Mouse (Mus musculus) liver, embryonic 15.5 days (tissue): Measurements from ENCODE around the gene Grm2. TPM values are rescaled to one million over a fixed set of nuclear protein-coding genes. Genes with fewer than 3 reads are reported as not detected.

ENCODE experiments used
- ATAC-seq: fragments of 200-750 bp; cut with Nextera tagmentation; 2 replicates; pipeline ENCODE4 v1.8.0; 2017; ENCODE audit warnings: moderate number of reproducible peaks, mild to moderate bottlenecking, moderate library complexity; ENCODE audit not compliant: insufficient read depth
- H3K27ac ChIP-seq: fragments of 300-500 bp; sonication (generic); replicated peaks from 2 replicates; pipeline ENCODE4 v1.5.1; 2015; ENCODE audit warnings: mild to moderate bottlenecking, inconsistent platforms
- H3K27me3 ChIP-seq: fragments of 300-500 bp; sonication (generic); 2 replicates; pipeline ENCODE4 v1.6.1; 2015; ENCODE audit warnings: mild to moderate bottlenecking, inconsistent platforms
- H3K36me3 ChIP-seq: fragments of 300-500 bp; sonication (generic); replicated peaks from 2 replicates; pipeline ENCODE4 v1.6.1; 2015; ENCODE audit warnings: moderate library complexity, mild to moderate bottlenecking, inconsistent platforms
- H3K4me1 ChIP-seq: fragments of 300-500 bp; sonication (generic); replicated peaks from 2 replicates; pipeline ENCODE4 v1.6.1; 2015; ENCODE audit warnings: inconsistent platforms
- H3K4me2 ChIP-seq: fragments of 300-500 bp; sonication (generic); 2 replicates; pipeline ENCODE4 v1.6.1; 2015; ENCODE audit warnings: moderate library complexity, mild to moderate bottlenecking, inconsistent platforms
- H3K4me3 ChIP-seq: fragments of 300-500 bp; sonication (generic); replicated peaks from 2 replicates; pipeline ENCODE4 v1.5.1; 2015; ENCODE audit warnings: mild to moderate bottlenecking, inconsistent platforms
- H3K9ac ChIP-seq: fragments of 300-500 bp; sonication (generic); 2 replicates; pipeline ENCODE4 v1.6.1; 2015; ENCODE audit warnings: moderate library complexity, mild to moderate bottlenecking, inconsistent platforms
- H3K9me3 ChIP-seq: fragments of 300-500 bp; sonication (generic); replicated peaks from 2 replicates; pipeline ENCODE4 v1.6.1; 2016; ENCODE audit warnings: inconsistent platforms
- WGBS: fragments of 180-500 bp; shearing (Covaris S2); methylation state at CpG from one replicate; pipeline ENCODE4 v1.1.7; 2015; ENCODE audit warnings: mixed read lengths; ENCODE audit not compliant: insufficient replicate concordance; 5-methylcytosine and 5-hydroxymethylcytosine counted together
- polyA plus RNA-seq: library from polyadenylated mRNA; unstranded; fragments of >200 nt; fragmentation: Nextera tagmentation; extraction: Ambion mirVana; gene quantifications from 2 replicates; pipeline ENCODE4 v1.2.1, GENCODE M21; 2015

Gene Grm2
- polyA plus RNA-seq, 1 experiment from 2014 or later: not detected

DNA sequence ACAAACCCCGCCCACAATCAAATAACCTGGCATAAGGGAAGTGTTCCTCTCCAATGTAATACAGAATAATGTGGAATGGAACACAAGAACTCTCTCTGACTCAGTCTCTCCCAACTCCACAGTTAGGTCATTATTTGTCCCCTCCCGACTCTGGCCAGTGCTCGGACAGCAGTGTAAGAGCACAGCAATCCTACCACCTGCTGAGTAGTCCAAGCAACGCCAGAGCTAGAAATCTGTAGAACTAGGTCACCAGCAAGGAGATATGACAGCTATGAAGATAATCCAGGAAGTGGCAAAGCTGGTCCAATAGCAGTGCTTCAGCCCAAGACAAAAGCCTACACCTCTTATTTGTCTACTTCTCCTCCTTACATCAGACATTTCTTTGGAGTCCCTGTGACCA lies 20.7 kb upstream of the Grm2 start:
- Histone ChIP-seq H3K9me3 (no peaks in the 10 kb centered on the region), H3K4me1 (peaks cover 14% of the 10 kb centered on the region; the same call in 1 of the 2 replicates), H3K4me3 (no peak overlapping the region), H3K27ac (no peak overlapping the region), H3K9ac (no peak overlapping the region), H3K4me2 (no peak overlapping the region), H3K27me3 (no peaks in the 10 kb centered on the region), H3K36me3 (peaks cover 19% of the 10 kb centered on the region; the same call in 1 of the 2 replicates)
- ATAC-seq: no peak
- WGBS: 67% methylated on average over 4 of the region's 4 CpGs

- Histone ChIP-seq H3K36me3 (peaks cover 19% of the 10 kb centered on the region; the same call in 1 of the 2 replicates), H3K27me3 (no peaks in the 10 kb centered on the region), H3K4me1 (peaks cover 14% of the 10 kb centered on the region; the same call in 1 of the 2 replicates), H3K4me3 (no peak overlapping the region), H3K9me3 (no peaks in the 10 kb centered on the region), H3K27ac (no peak overlapping the region), H3K4me2 (no peak overlapping the region), H3K9ac (no peak overlapping the region)
- WGBS: 69% methylated on average over 9 of the region's 9 CpGs
- ATAC-seq: no peak
Measured at GRCm38 (mm10) chr9:106675965-106676364, 20.1 kb upstream of the Grm2 start.

- Histone ChIP-seq H3K36me3 (peaks cover 19% of the 10 kb centered on the region; the same call in 1 of the 2 replicates), H3K4me1 (peaks cover 14% of the 10 kb centered on the region; the same call in 1 of the 2 replicates), H3K4me3 (no peak overlapping the region), H3K27ac (no peak overlapping the region), H3K9me3 (no peaks in the 10 kb centered on the region), H3K9ac (no peak overlapping the region), H3K27me3 (no peaks in the 10 kb centered on the region), H3K4me2 (no peak overlapping the region)
- ATAC-seq: peak; percentile 38; the same call in 1 of the 2 replicates
- 0% methylated on average over 1 of the region's 1 CpGs for WGBS
Measured at GRCm38 (mm10) chr9:106675480-106675879, 19.6 kb upstream of the Grm2 start.

- Histone ChIP-seq H3K4me2 (no peak overlapping the region), H3K4me1 (peaks cover 14% of the 10 kb centered on the region; the same call in 1 of the 2 replicates), H3K9me3 (no peaks in the 10 kb centered on the region), H3K27me3 (no peaks in the 10 kb centered on the region), H3K9ac (no peak overlapping the region), H3K36me3 (peaks cover 12% of the 10 kb centered on the region; the same call in 1 of the 2 replicates), H3K27ac (no peak overlapping the region), H3K4me3 (no peak overlapping the region)
- WGBS: 63% methylated on average over 2 of the region's 2 CpGs
- peak; percentile 43; the same call in 1 of the 2 replicates for ATAC-seq
Measured at GRCm38 (mm10) chr9:106673860-106674259, 18.0 kb upstream of the Grm2 start.

GRCm38 (mm10) chr9:106664856-106665255 lies 9.0 kb upstream of the Grm2 start:
- no peak overlapping the region for H3K27ac ChIP-seq
- 75% methylated on average over 6 of the region's 6 CpGs for WGBS
- no peak overlapping the region for H3K4me3 ChIP-seq
- H3K4me2 ChIP-seq: no peak overlapping the region
- no peaks in the 10 kb centered on the region for H3K4me1 ChIP-seq
- no peak for ATAC-seq
- H3K9me3 ChIP-seq: no peaks in the 10 kb centered on the region
- H3K27me3 ChIP-seq: no peaks in the 10 kb centered on the region
- H3K36me3 ChIP-seq: peaks cover 6% of the 10 kb centered on the region; the same call in 1 of the 2 replicates
- no peak overlapping the region for H3K9ac ChIP-seq

DNA sequence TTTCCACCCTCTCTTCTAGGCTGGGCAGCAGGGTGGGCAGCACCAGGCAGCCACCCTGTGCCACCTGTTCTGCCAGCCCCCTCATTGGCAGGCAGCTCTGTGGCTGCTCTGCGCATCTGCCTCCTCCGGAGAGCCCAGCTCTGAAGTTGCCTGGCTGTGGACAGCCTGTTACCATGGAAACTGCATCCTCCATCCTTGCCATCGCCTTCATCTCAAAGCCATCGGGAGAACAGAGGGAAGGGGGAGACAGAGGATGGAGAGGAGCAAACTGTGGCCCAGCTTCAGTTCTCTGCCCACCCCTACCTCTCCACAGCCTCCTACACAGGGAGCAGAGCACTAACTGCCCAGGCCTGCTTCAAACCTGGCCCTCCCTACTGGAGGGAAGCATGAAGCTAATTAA lies 8.6 kb upstream of the Grm2 start:
- H3K4me3 ChIP-seq: no peak overlapping the region
- H3K27ac ChIP-seq: no peak overlapping the region
- H3K36me3 ChIP-seq: peaks cover 11% of the 10 kb centered on the region; the same call in 1 of the 2 replicates
- no peak for ATAC-seq
- no peaks in the 10 kb centered on the region for H3K27me3 ChIP-seq
- H3K4me2 ChIP-seq: no peak overlapping the region
- H3K9ac ChIP-seq: no peak overlapping the region
- no peaks in the 10 kb centered on the region for H3K9me3 ChIP-seq
- H3K4me1 ChIP-seq: no peaks in the 10 kb centered on the region
- whole genome bisulfite sequencing: 89% methylated on average over 4 of the region's 4 CpGs

DNA sequence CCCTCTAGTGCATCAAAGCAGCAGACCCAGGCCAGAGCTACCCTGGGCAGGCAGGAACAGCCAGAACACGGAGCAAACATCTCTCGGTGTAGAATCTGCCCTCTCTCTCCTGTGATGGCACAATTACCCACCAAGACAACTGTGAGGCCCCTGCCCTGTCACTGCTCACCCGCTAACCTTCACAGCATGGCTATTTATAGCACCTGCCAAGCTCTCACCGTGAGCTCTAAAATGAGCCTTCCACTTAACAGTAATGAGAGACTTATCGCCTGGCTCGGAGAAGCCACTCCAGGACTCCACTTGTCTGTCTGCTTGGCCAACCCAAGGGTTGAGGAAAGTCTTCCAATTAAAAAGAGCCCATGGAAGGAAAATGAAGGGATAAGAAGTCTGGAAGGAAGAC lies 7.3 kb upstream of the Grm2 start:
- Histone ChIP-seq H3K4me2 (no peak overlapping the region), H3K4me3 (no peak overlapping the region), H3K9ac (no peak overlapping the region), H3K9me3 (no peaks in the 10 kb centered on the region), H3K27ac (no peak overlapping the region), H3K36me3 (peaks cover 17% of the 10 kb centered on the region; the same call in 1 of the 2 replicates), H3K4me1 (no peaks in the 10 kb centered on the region), H3K27me3 (no peaks in the 10 kb centered on the region)
- ATAC-seq: no peak
- 75% methylated on average over 6 of the region's 6 CpGs for WGBS

DNA sequence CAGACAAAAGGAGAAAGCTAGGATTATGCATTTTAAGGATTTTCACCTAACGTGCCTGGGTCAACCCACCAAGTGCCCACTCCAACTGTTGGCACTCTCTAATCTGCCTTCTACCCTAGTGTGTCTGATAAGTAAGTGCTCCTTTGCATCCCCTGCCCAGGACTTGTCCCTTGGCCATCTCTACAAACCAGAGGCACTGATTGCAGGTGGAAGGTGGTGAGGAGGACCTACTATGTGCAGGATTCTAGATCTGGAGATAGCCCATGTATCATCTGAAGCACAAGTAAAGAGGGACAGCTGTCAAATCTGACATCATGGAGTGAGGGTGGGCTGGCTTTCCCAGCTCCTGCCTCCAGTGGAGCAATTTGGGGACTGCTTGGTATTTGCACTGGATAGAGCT lies 4.1 kb upstream of the Grm2 start:
- Histone ChIP-seq H3K9me3 (no peaks in the 10 kb centered on the region), H3K4me1 (no peaks in the 10 kb centered on the region), H3K4me2 (no peak overlapping the region), H3K4me3 (no peak overlapping the region), H3K36me3 (peaks cover 17% of the 10 kb centered on the region; the same call in 1 of the 2 replicates), H3K9ac (no peak overlapping the region), H3K27ac (no peak overlapping the region), H3K27me3 (peaks cover 22% of the 10 kb centered on the region)
- 61% methylated on average over 1 of the region's 1 CpGs for WGBS
- ATAC-seq: no peak

- no peak for ATAC-seq
- H3K9ac ChIP-seq: no peak overlapping the region
- H3K4me3 ChIP-seq: no peak overlapping the region
- no peak overlapping the region for H3K4me2 ChIP-seq
- H3K36me3 ChIP-seq: peaks cover 17% of the 10 kb centered on the region; the same call in 1 of the 2 replicates
- no peaks in the 10 kb centered on the region for H3K9me3 ChIP-seq
- WGBS: 77% methylated on average over 7 of the region's 7 CpGs
- H3K27ac ChIP-seq: no peak overlapping the region
- H3K27me3 ChIP-seq: peaks cover 27% of the 10 kb centered on the region
- H3K4me1 ChIP-seq: no peaks in the 10 kb centered on the region
Measured at GRCm38 (mm10) chr9:106659441-106659840, 3.6 kb upstream of the Grm2 start.

GRCm38 (mm10) chr9:106657592-106657991 lies 1.7 kb upstream of the Grm2 start:
- H3K27ac ChIP-seq: no peak overlapping the region
- H3K36me3 ChIP-seq: peaks cover 17% of the 10 kb centered on the region; the same call in 1 of the 2 replicates
- H3K9ac ChIP-seq: no peak overlapping the region
- H3K4me2 ChIP-seq: no peak overlapping the region
- H3K4me1 ChIP-seq: no peaks in the 10 kb centered on the region
- 38% methylated on average over 5 of the region's 5 CpGs for WGBS
- no peak overlapping the region for H3K4me3 ChIP-seq
- no peaks in the 10 kb centered on the region for H3K9me3 ChIP-seq
- ATAC-seq: no peak
- H3K27me3 ChIP-seq: peaks cover 36% of the 10 kb centered on the region

GRCm38 (mm10) chr9:106656820-106657219 lies 938 bp upstream of the Grm2 start:
- H3K27me3 ChIP-seq: peaks cover 36% of the 10 kb centered on the region
- no peak overlapping the region for H3K27ac ChIP-seq
- no peaks in the 10 kb centered on the region for H3K9me3 ChIP-seq
- ATAC-seq: no peak
- WGBS: 39% methylated on average over 5 of the region's 5 CpGs
- no peaks in the 10 kb centered on the region for H3K4me1 ChIP-seq
- no peak overlapping the region for H3K4me2 ChIP-seq
- H3K4me3 ChIP-seq: no peak overlapping the region
- H3K9ac ChIP-seq: no peak overlapping the region
- H3K36me3 ChIP-seq: peaks cover 17% of the 10 kb centered on the region; the same call in 1 of the 2 replicates

DNA sequence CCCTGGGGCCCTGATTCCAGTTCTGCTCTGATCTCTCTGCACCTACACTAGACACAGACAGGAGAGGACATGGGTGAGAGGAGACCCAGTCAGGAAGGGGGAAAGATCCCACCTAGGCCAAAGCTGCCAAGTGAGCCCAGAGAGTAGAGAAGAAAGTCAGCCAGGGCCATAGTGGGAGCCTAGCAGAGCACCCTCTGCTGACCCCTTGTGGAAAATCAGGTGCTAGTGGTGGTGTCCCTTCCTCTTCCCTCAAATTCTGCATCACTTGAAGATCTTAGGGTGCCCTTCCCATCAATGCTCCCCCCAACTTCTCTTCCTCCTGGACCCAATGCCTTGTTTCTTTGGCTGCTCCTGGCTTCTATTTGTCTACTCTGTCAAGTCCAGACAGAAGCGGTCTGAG lies 3.2 kb downstream of the Grm2 start:
- Histone ChIP-seq H3K9me3 (no peaks in the 10 kb centered on the region), H3K9ac (no peak overlapping the region), H3K4me2 (no peak overlapping the region), H3K4me1 (no peaks in the 10 kb centered on the region), H3K4me3 (no peak overlapping the region), H3K36me3 (no peaks in the 10 kb centered on the region), H3K27me3 (peaks cover 36% of the 10 kb centered on the region), H3K27ac (no peak overlapping the region)
- no peak for ATAC-seq
- 39% methylated on average over 1 of the region's 1 CpGs for WGBS
